Mouse (Mus musculus): ENCODE data around the gene Cyb561d1.

DNA sequence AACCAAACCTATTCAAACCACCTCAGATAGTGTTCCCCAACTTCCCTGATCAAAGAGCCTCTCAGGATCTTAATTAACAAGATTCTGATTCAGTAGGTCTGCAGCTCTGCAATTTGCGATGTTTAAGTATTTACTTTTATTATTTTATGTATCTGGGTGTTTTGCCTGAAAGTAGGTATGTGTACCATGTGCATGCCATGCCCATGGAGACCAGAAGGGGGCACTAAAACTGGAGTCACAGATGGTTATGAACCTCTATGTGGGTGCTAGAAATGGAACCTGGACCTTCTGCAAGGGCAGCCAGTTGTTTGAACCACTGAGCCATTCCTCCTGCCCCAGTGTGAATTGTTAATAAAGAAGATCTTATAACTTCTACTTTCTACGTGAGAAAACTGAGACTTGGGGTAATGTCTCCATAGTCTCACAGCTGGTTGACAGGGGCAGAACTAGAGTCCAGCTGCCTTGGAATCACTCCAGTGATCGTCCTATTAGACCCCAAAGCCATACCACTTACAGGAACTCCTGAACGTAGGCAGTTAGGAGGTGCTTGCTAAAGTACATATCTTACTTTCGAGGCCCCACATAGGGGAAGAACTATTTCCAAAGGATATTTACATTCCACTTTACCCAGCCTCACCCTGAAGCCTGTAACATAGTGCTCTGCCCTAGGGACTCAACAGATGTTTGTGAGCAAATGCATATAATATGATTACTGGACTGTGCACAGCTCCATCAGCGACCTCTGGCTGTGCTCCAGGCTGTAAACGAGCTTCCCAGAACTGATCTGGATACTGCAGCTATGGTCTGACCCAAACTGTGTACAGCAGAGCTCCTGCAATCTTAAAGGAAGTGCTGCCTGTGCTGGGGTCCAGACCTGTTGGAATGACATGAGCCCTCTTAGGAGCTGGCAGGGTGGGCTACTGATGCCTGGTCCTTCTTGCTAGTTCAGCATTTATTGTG, 22.0 kb downstream of the Cyb561d1 start:
- TF ChIP-seq CTCF (conservative IDR thresholded peaks at IDR 0.05; ENCODE audit: insufficient read depth, insufficient read length, low read depth, low read length) = no peak
- no peak for TF ChIP-seq POLR2A (IDR thresholded peaks at IDR 0.05; ENCODE audit: low read depth, low read length)
